Mouse (Mus musculus) kidney, adult 2 months (tissue): Measurements from ENCODE around the gene Zfp799. TPM values are rescaled to one million over a fixed set of nuclear protein-coding genes. Genes with fewer than 3 reads are reported as not detected.

ENCODE experiments used
- DNase-seq: peaks from one replicate; pipeline ENCODE4 v3.0.0; 2021
- H3K27ac ChIP-seq: fragments of 200-500 bp; 2 replicates; pipeline ENCODE4 v1.5.1; 2012; ENCODE audit warnings: low read depth, low read length, control low read depth, inconsistent platforms; ENCODE audit not compliant: insufficient read depth
- H3K27me3 ChIP-seq: fragments of 200-500 bp; replicated peaks from 2 replicates; pipeline ENCODE4 v1.6.1; 2012; ENCODE audit warnings: mild to moderate bottlenecking, moderate library complexity, low read length, inconsistent platforms; ENCODE audit not compliant: control insufficient read depth, insufficient read depth
- H3K36me3 ChIP-seq: fragments of 200-500 bp; 2 replicates; pipeline ENCODE4 v1.6.1; 2012; ENCODE audit warnings: mild to moderate bottlenecking, moderate library complexity, low read length, inconsistent platforms; ENCODE audit not compliant: control insufficient read depth, insufficient read depth
- H3K4me1 ChIP-seq: fragments of 200-500 bp; 2 replicates; pipeline ENCODE4 v1.6.1; 2011; ENCODE audit warnings: low read length; ENCODE audit not compliant: control insufficient read depth, insufficient read depth
- H3K4me3 ChIP-seq: fragments of 200-500 bp; 2 replicates; pipeline ENCODE4 v1.5.1; 2011; ENCODE audit warnings: mild to moderate bottlenecking, low read depth, low read length, control low read depth; ENCODE audit not compliant: insufficient read depth
- CTCF ChIP-seq: fragments of 200-500 bp; conservative IDR thresholded peaks from 2 replicates; pipeline ENCODE4 v1.5.1; 2011; ENCODE audit warnings: low read depth, mild to moderate bottlenecking, control low read depth, low read length, moderate library complexity, mixed read lengths; ENCODE audit not compliant: insufficient read depth, insufficient read length
- POLR2A ChIP-seq: fragments of 200-500 bp; IDR thresholded peaks from one replicate; pipeline ENCODE4 v1.6.1; 2011; ENCODE audit warnings: low read depth, low read length, control low read depth
- WGBS: fragments of 180-500 bp; shearing (Covaris S2); methylation state at CpG from one replicate; pipeline ENCODE4 v1.1.7; 2018; 5-methylcytosine and 5-hydroxymethylcytosine counted together
- polyA plus RNA-seq: library from polyadenylated mRNA; depleted of rRNA; stranded (reverse); fragments of >200 nt; gene quantifications from 2 replicates; pipeline ENCODE4 v1.2.3, GENCODE M21; 2012; rRNA removed

The Zfp799 gene
- polyA plus RNA-seq, 1 experiment, result 3.6 TPM

DNA sequence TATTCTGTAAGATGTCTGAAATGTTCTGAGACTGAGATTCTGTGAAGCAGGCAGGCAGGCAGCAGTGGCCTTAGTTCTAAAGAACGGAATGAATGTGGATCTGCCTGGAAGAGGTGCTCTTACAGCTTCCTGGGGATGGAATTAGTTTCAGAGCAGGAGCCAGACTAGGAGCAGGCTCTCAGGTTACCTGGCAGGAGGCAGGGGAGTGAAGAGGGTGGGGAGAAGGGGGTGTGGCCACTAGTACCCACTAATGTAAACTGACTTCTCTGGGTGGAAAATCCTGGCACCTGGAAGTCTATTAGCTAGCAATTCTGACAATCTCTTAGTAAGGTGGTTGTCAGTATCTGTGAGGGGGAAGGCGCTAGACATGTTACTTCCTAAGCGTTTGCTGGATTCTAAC is 44.4 kb downstream of the Zfp799 start:
- Histone ChIP-seq H3K4me1 (peaks cover 9% of the 10 kb centered on the region), H3K4me3 (0 out of 2 replicates have a peak overlapping the region, but pooled peaks have one; percentile 0), H3K36me3 (no peaks in the 10 kb centered on the region; the same call in 1 of the 2 replicates), H3K27me3 (no peaks in the 10 kb centered on the region), H3K27ac (no peak overlapping the region)
- TF ChIP-seq CTCF (no peak), POLR2A (no peak)
- 54% methylated on average over 3 of the region's 3 CpGs for WGBS
- peak; percentile 23 for DNase-seq

DNA sequence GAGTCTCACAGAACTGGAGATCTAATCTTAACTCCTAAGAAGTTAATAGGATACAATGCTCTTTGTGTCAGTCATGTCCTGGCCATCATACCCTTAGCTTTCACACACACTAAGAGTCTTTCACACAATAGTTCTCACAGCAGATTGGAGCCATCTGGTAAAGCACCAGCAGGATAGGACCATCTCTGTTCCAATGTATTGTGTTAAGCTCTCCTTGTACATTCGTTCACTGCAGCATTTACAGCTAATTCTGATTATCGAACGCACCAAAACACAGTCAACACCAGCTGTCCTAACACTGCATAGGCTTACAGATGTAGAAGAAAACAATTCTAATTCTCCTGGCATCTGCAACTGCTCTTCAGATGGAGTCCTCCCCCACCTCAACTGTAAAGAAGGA is 52.5 kb downstream of the Zfp799 start:
- Histone ChIP-seq H3K4me3 (no peak overlapping the region), H3K4me1 (no peaks in the 10 kb centered on the region), H3K27ac (no peak overlapping the region), H3K36me3 (peaks cover 24% of the 10 kb centered on the region), H3K27me3 (no peaks in the 10 kb centered on the region)
- TF ChIP-seq POLR2A, result no peak
- no peak for TF ChIP-seq CTCF
- DNase-seq, result no peak
- 95% methylated on average over 3 of the region's 3 CpGs for WGBS

DNA sequence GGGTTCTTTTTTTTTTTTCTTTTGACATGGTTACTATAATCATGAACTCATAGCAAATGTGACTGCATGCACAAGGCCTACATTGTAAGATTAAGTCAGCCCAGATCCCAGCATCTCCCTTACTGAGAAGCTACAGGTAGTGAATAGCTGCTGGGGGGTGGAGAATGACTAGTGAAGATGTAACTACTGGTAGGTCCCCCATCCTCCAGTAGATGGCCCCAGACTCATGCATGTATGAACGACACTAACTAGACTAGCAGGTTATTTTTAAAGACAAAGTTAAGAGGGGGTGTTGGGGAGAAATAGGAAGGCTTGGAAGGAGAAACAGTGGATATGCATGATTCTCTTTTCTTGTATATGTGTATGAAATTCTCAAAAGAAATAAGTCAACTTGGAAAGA is 58.8 kb downstream of the Zfp799 start:
- 33% methylated on average over 1 of the region's 1 CpGs for WGBS

DNA sequence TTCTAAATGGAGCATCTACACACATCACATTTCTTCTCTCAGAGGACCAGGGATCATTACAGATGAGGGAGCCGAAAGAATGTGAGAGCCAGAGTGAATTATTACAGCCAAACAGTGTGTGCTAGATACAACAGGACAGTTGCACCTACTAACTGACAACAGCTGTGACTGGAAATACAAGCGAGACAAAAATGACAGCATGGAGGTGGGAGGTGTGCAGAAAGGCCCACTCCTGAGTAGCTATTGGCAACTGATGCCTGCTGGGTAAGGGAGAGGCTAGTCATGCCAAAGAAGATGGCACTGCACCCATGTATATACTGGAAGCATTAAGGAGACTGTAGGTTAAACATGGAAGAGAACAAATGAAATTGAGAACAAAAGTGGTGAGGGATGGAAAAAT is 63.6 kb downstream of the Zfp799 start:
- Histone ChIP-seq H3K27me3 (no peaks in the 10 kb centered on the region), H3K36me3 (peaks cover 23% of the 10 kb centered on the region), H3K4me1 (no peaks in the 10 kb centered on the region), H3K4me3 (no peak overlapping the region), H3K27ac (no peak overlapping the region)
- no peak for TF ChIP-seq CTCF
- no peak for TF ChIP-seq POLR2A
- DNase-seq, result no peak
- WGBS, result 96% methylated on average over 2 of the region's 2 CpGs

More for the DNA sequence above, 58.8 kb downstream of the Zfp799 start:
- Histone ChIP-seq H3K4me3 (no peak overlapping the region), H3K4me1 (no peaks in the 10 kb centered on the region; the same call in 1 of the 2 replicates), H3K36me3 (peaks cover 36% of the 10 kb centered on the region), H3K27me3 (no peaks in the 10 kb centered on the region), H3K27ac (no peak overlapping the region)
- peak; percentile 25 for DNase-seq
- TF ChIP-seq POLR2A, result no peak
- 0 out of 2 replicates have a peak, but pooled peaks have one; percentile 20 for TF ChIP-seq CTCF

Other genes with a start within 250 kb of the Zfp799 start
- gene Cyp4f37, start 209.0 kb downstream of the Zfp799 start, polyA plus RNA-seq, result 0.08 TPM in 1 of 2 replicates, not detected in the other
- not detected in 2 replicates for gene Cyp4f40, start 171.4 kb downstream of the Zfp799 start, polyA plus RNA-seq
- gene Cyp4f15, start 144.6 kb downstream of the Zfp799 start, polyA plus RNA-seq, result 0.11 and 0.69 TPM in 2 replicates
- 20.5 and 24.8 TPM in 2 replicates for gene Zfp871, start 42.0 kb downstream of the Zfp799 start, polyA plus RNA-seq
- gene Zfp811, start 20.3 kb downstream of the Zfp799 start, polyA plus RNA-seq, result 0.14 and 0.16 TPM in 2 replicates
- gene Zfp870, start 61.4 kb upstream of the Zfp799 start, polyA plus RNA-seq, result 1.1 and 1.4 TPM in 2 replicates
- gene Cyp4f14, start 87.1 kb upstream of the Zfp799 start, polyA plus RNA-seq, result 4.5 and 7.5 TPM in 2 replicates
- gene Cyp4f13, start 117.1 kb upstream of the Zfp799 start, polyA plus RNA-seq, result 61.5 and 67.2 TPM in 2 replicates
- gene Zfp472, start 135.6 kb upstream of the Zfp799 start, polyA plus RNA-seq, result 0.49 and 0.77 TPM in 2 replicates
- gene Zfp952, start 162.9 kb upstream of the Zfp799 start, polyA plus RNA-seq, result 2.3 and 2.6 TPM in 2 replicates
- 0.83 and 1.2 TPM in 2 replicates for gene Zfp763, start 203.1 kb upstream of the Zfp799 start, polyA plus RNA-seq
- not detected in 2 replicates for gene 4921501E09Rik, start 237.8 kb upstream of the Zfp799 start, polyA plus RNA-seq